Mouse (Mus musculus) midbrain, embryonic 15.5 days (tissue): Measurements from ENCODE around the gene Paxx. TPM values are rescaled to one million over a fixed set of nuclear protein-coding genes. Genes with fewer than 3 reads are reported as not detected.

Experiments used
- ATAC-seq: fragments of 200-750 bp; cut with Nextera tagmentation; replicated peaks from 2 replicates; pipeline ENCODE4 v1.8.0; 2017; ENCODE audit warnings: moderate TSS enrichment
- H3K27ac ChIP-seq: fragments of 300-500 bp; sonication (generic); 2 replicates; pipeline ENCODE4 v1.5.1; 2015; ENCODE audit warnings: mild to moderate bottlenecking, inconsistent platforms
- H3K27me3 ChIP-seq: fragments of 300-500 bp; sonication (generic); replicated peaks from 2 replicates; pipeline ENCODE4 v1.6.1; 2015; ENCODE audit warnings: inconsistent platforms
- H3K36me3 ChIP-seq: fragments of 300-500 bp; sonication (generic); replicated peaks from 2 replicates; pipeline ENCODE4 v1.6.1; 2015; ENCODE audit warnings: inconsistent platforms
- H3K4me1 ChIP-seq: fragments of 300-500 bp; sonication (generic); 2 replicates; pipeline ENCODE4 v1.6.1; 2015; ENCODE audit warnings: inconsistent platforms
- H3K4me2 ChIP-seq: fragments of 300-500 bp; sonication (generic); 2 replicates; pipeline ENCODE4 v1.6.1; 2015; ENCODE audit warnings: inconsistent platforms, mild to moderate bottlenecking, moderate library complexity
- H3K4me3 ChIP-seq: fragments of 300-500 bp; sonication (generic); 2 replicates; pipeline ENCODE4 v1.5.1; 2015; ENCODE audit warnings: mild to moderate bottlenecking, inconsistent platforms
- H3K9ac ChIP-seq: fragments of 300-500 bp; sonication (generic); 2 replicates; pipeline ENCODE4 v1.6.1; 2015; ENCODE audit warnings: mild to moderate bottlenecking, inconsistent platforms
- H3K9me3 ChIP-seq: fragments of 300-500 bp; sonication (generic); 2 replicates; pipeline ENCODE4 v1.6.1; 2016; ENCODE audit warnings: inconsistent platforms
- WGBS: fragments of 180-500 bp; shearing (Covaris S2); methylation state at CpG from one replicate; pipeline ENCODE4 v1.1.7; 2015; ENCODE audit warnings: mixed read lengths; 5-methylcytosine and 5-hydroxymethylcytosine counted together
- polyA plus RNA-seq: library from polyadenylated mRNA; unstranded; fragments of >200 nt; fragmentation: Nextera tagmentation; extraction: Ambion mirVana; gene quantifications from 2 replicates; pipeline ENCODE4 v1.2.1, GENCODE M21; 2015

Paxx gene
- polyA plus RNA-seq = 119 and 128 TPM in 2 replicates

GRCm38 (mm10) chr2:25460551-25461309 lies at the start of gene Paxx:
TSS of gene Paxx (minus strand) at chr2:25461094.
- peak; percentile 88 for ATAC-seq
- Histone ChIP-seq H3K9me3 (no peaks in the 10 kb centered on the region), H3K36me3 (peaks cover 6% of the 10 kb centered on the region), H3K9ac (peak within 1 kb of the TSS; percentile 83), H3K4me3 (peak within 1 kb of the TSS; percentile 90), H3K4me2 (peak within 1 kb of the TSS; percentile 89), H3K27me3 (no peaks in the 10 kb centered on the region), H3K4me1 (peaks cover 26% of the 10 kb centered on the region), H3K27ac (peak within 1 kb of the TSS; percentile 97)
- whole genome bisulfite sequencing = under 1% methylated on average over 48 of the region's 48 CpGs

GRCm38 (mm10) chr2:25509912-25510311 lies 49.0 kb upstream of the Paxx start:
- Histone ChIP-seq H3K4me2 (no peak overlapping the region), H3K9ac (no peak overlapping the region), H3K4me3 (no peak overlapping the region), H3K27me3 (no peaks in the 10 kb centered on the region), H3K4me1 (no peaks in the 10 kb centered on the region), H3K36me3 (peaks cover 11% of the 10 kb centered on the region; the same call in 1 of the 2 replicates), H3K27ac (no peak overlapping the region), H3K9me3 (no peaks in the 10 kb centered on the region)
- ATAC-seq = no peak
- 72% methylated on average over 3 of the region's 3 CpGs for WGBS

- no peak overlapping the region for H3K4me3 ChIP-seq
Observed at GRCm38 (mm10) chr2:25506964-25507363, 46.1 kb upstream of the Paxx start.

GRCm38 (mm10) chr2:25505860-25506259 lies 45.0 kb upstream of the Paxx start:
- H3K4me1 ChIP-seq = peaks cover 14% of the 10 kb centered on the region
- H3K4me3 ChIP-seq = no peak overlapping the region
- no peaks in the 10 kb centered on the region for H3K27me3 ChIP-seq
- no peak overlapping the region for H3K9ac ChIP-seq
- no peak overlapping the region for H3K27ac ChIP-seq
- no peak overlapping the region for H3K4me2 ChIP-seq
- 96% methylated on average over 4 of the region's 4 CpGs for WGBS
- peaks cover 24% of the 10 kb centered on the region for H3K36me3 ChIP-seq
- H3K9me3 ChIP-seq = no peaks in the 10 kb centered on the region
- ATAC-seq = no peak

More at GRCm38 (mm10) chr2:25506964-25507363, 46.1 kb upstream of the Paxx start:
- Histone ChIP-seq H3K9ac (no peak overlapping the region), H3K27ac (no peak overlapping the region), H3K27me3 (no peaks in the 10 kb centered on the region), H3K4me2 (no peak overlapping the region), H3K4me1 (peaks cover 6% of the 10 kb centered on the region), H3K9me3 (no peaks in the 10 kb centered on the region), H3K36me3 (peaks cover 24% of the 10 kb centered on the region)
- WGBS = 38% methylated on average over 5 of the region's 5 CpGs
- ATAC-seq = no peak

- no peak overlapping the region for H3K9ac ChIP-seq
- H3K4me3 ChIP-seq = no peak overlapping the region
Observed at GRCm38 (mm10) chr2:25505000-25505399, 44.1 kb upstream of the Paxx start.

GRCm38 (mm10) chr2:25504538-25504937 lies 43.6 kb upstream of the Paxx start:
- peaks cover 24% of the 10 kb centered on the region for H3K36me3 ChIP-seq
- ATAC-seq = no peak
- peaks cover 20% of the 10 kb centered on the region for H3K4me1 ChIP-seq
- H3K27me3 ChIP-seq = no peaks in the 10 kb centered on the region
- no peak overlapping the region for H3K4me3 ChIP-seq
- 97% methylated on average over 19 of the region's 19 CpGs for WGBS
- no peak overlapping the region for H3K9ac ChIP-seq
- no peak overlapping the region for H3K4me2 ChIP-seq
- no peaks in the 10 kb centered on the region for H3K9me3 ChIP-seq
- no peak overlapping the region for H3K27ac ChIP-seq

More at GRCm38 (mm10) chr2:25505000-25505399, 44.1 kb upstream of the Paxx start:
- Histone ChIP-seq H3K4me1 (peaks cover 19% of the 10 kb centered on the region), H3K36me3 (peaks cover 24% of the 10 kb centered on the region), H3K4me2 (no peak overlapping the region), H3K27me3 (no peaks in the 10 kb centered on the region), H3K9me3 (no peaks in the 10 kb centered on the region), H3K27ac (no peak overlapping the region)
- WGBS = 100% methylated on average over 1 of the region's 1 CpGs
- no peak for ATAC-seq

- Histone ChIP-seq H3K4me3 (no peak overlapping the region), H3K4me2 (no peak overlapping the region), H3K9me3 (no peaks in the 10 kb centered on the region), H3K27me3 (no peaks in the 10 kb centered on the region), H3K27ac (no peak overlapping the region), H3K36me3 (peaks cover 24% of the 10 kb centered on the region), H3K4me1 (peaks cover 20% of the 10 kb centered on the region), H3K9ac (no peak overlapping the region)
- WGBS = 84% methylated on average over 3 of the region's 3 CpGs
- ATAC-seq = no peak
Observed at GRCm38 (mm10) chr2:25502726-25503125, 41.8 kb upstream of the Paxx start.

GRCm38 (mm10) chr2:25501593-25502486 lies 40.9 kb upstream of the Paxx start, which contains the start of gene C8g:
TSS of gene C8g (minus strand) at chr2:25501719.
- H3K9me3 ChIP-seq = no peaks in the 10 kb centered on the region
- ATAC-seq = peak; percentile 8
- H3K4me1 ChIP-seq = peaks cover 20% of the 10 kb centered on the region
- H3K4me3 ChIP-seq = peak within 1 kb of the TSS; percentile 95
- peak within 1 kb of the TSS; percentile 88 for H3K27ac ChIP-seq
- WGBS = 78% methylated on average over 20 of the region's 20 CpGs
- H3K4me2 ChIP-seq = peak within 1 kb of the TSS; percentile 86
- H3K9ac ChIP-seq = peak within 1 kb of the TSS; percentile 98
- peaks cover 24% of the 10 kb centered on the region for H3K36me3 ChIP-seq
- no peaks in the 10 kb centered on the region for H3K27me3 ChIP-seq

GRCm38 (mm10) chr2:25500576-25501405 lies 39.9 kb upstream of the Paxx start, which contains the start of gene Fbxw5:
TSS of gene Fbxw5 (plus strand) at chr2:25500750.
- Histone ChIP-seq H3K9me3 (no peaks in the 10 kb centered on the region), H3K4me3 (peak within 1 kb of the TSS; percentile 95), H3K36me3 (peaks cover 22% of the 10 kb centered on the region), H3K9ac (peak within 1 kb of the TSS; percentile 98), H3K27ac (peak within 1 kb of the TSS; percentile 88), H3K4me2 (peak within 1 kb of the TSS; percentile 86), H3K4me1 (peaks cover 20% of the 10 kb centered on the region), H3K27me3 (no peaks in the 10 kb centered on the region)
- WGBS = under 1% methylated on average over 44 of the region's 44 CpGs
- peak; percentile 89 for ATAC-seq

GRCm38 (mm10) chr2:25500071-25500575 lies 39.2 kb upstream of the Paxx start:
- 74% methylated on average over 6 of the region's 6 CpGs for WGBS
- ATAC-seq = peak; percentile 59

More at GRCm38 (mm10) chr2:25500071-25500575, 39.2 kb upstream of the Paxx start:
- H3K36me3 ChIP-seq = peaks cover 15% of the 10 kb centered on the region
- peak overlapping the region; percentile 86 for H3K4me2 ChIP-seq
- H3K9me3 ChIP-seq = no peaks in the 10 kb centered on the region
- H3K27ac ChIP-seq = 0 out of 2 replicates have a peak overlapping the region, but pooled peaks have one; percentile 10
- no peak overlapping the region; the same call in 1 of the 2 replicates for H3K9ac ChIP-seq
- H3K4me3 ChIP-seq = peak overlapping the region; percentile 95
- peaks cover 20% of the 10 kb centered on the region for H3K4me1 ChIP-seq
- H3K27me3 ChIP-seq = no peaks in the 10 kb centered on the region
